Mouse (Mus musculus): Measurements from ENCODE around the gene Bmp8b.
"Not testable (repeated sequence)": the region's sequence is repeated elsewhere in the genome, so short reads cannot be mapped to it uniquely, and the experiment has no call there.

GRCm38 (mm10) chr4:123161251-123161650 lies 56.3 kb downstream of the Bmp8b start:
- TF ChIP-seq CTCF (IDR thresholded peaks at IDR 0.05; ENCODE audit: control insufficient read depth, insufficient read depth, low read length); POLR2A (IDR thresholded peaks at IDR 0.05; ENCODE audit: borderline replicate concordance, control insufficient read depth, low read depth, low read length): not testable (repeated sequence)
